Mouse (Mus musculus): ENCODE data around the gene Zfp467. TPM values are rescaled to one million over a fixed set of nuclear protein-coding genes. Genes with fewer than 3 reads are reported as not detected.

Zfp467 gene
- polyA plus RNA-seq, 1 experiment from 2014 or later, result 29.5 TPM

DNA sequence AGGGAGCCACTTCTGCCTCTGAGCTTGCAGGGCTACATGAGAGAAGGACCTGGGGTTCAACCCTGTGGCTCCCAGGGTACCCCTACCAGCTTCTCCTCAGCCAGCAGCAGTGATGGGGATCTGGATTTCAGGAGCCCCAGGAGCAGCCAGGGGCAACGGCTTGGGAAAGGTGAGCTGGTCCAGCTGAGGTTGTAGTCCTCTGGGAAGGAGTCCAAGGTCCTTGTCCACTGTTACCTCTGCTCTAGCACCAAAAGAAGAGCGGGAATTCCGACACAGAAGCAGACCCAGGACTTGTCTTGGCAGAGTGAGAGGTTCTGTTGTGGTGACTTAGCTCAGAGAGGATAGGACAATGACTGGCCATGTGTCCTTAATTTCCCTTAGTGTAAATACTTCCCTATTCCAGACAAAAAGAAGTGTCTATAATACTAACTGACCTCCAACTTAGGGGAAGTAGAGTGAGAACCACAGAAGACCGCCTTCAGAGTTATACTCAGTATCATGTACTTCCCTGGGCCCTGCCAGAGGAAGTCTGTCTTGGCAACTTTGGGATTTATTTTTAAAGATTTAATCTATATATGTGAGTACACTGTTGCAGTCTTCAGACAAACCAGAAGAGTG, 35.8 kb downstream of the Zfp467 start:
- ATAC-seq (ENCODE audit: insufficient number of reproducible peaks, low FRiP score, low TSS enrichment, low read depth), result no peak
- no peaks in the 10 kb centered on the region for H3K27me3 ChIP-seq
- no peak overlapping the region for H3K9ac ChIP-seq
- no peak overlapping the region for H3K4me3 ChIP-seq (replicated peaks)
- WGBS, result 93% methylated on average over 4 of the region's 4 CpGs
- peaks cover 97% of the 10 kb centered on the region for H3K36me3 ChIP-seq
- no peaks in the 10 kb centered on the region for H3K9me3 ChIP-seq (replicated peaks)
- no peaks in the 10 kb centered on the region for H3K4me1 ChIP-seq
- no peak overlapping the region for H3K27ac ChIP-seq (replicated peaks)
- no peak overlapping the region for H3K4me2 ChIP-seq (replicated peaks)

DNA sequence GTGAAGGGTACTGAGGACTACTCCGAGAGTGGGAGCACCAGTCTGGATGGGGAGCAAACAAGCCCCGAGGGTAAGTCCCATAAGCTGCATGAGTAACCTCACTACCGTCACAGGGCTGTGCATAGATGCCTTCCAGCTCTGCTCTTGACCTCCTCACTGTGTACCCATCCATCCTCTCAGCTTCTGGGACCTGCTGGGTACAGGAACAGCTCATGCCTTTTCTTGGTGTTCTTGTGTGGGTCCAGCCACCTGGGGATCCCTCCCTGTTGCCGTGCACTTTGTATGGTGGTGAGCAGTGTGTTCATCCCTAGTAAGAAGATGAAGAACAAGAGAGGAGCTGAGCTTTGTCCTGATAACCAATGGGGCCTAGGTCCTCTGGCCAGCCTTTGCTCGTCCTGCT, 41.6 kb downstream of the Zfp467 start:
- no peak overlapping the region for H3K4me3 ChIP-seq (replicated peaks)
- H3K27me3 ChIP-seq, result no peaks in the 10 kb centered on the region
- H3K27ac ChIP-seq (replicated peaks), result no peak overlapping the region
- H3K4me2 ChIP-seq (replicated peaks), result no peak overlapping the region
- WGBS, result 85% methylated on average over 5 of the region's 5 CpGs
- H3K36me3 ChIP-seq, result peaks cover 54% of the 10 kb centered on the region
- ATAC-seq (ENCODE audit: insufficient number of reproducible peaks, low FRiP score, low TSS enrichment, low read depth), result no peak
- no peaks in the 10 kb centered on the region for H3K9me3 ChIP-seq (replicated peaks)
- 0 out of 2 replicates have a peak, but pooled peaks cover 6% of the 10 kb centered on the region for H3K4me1 ChIP-seq
- no peak overlapping the region for H3K9ac ChIP-seq

DNA sequence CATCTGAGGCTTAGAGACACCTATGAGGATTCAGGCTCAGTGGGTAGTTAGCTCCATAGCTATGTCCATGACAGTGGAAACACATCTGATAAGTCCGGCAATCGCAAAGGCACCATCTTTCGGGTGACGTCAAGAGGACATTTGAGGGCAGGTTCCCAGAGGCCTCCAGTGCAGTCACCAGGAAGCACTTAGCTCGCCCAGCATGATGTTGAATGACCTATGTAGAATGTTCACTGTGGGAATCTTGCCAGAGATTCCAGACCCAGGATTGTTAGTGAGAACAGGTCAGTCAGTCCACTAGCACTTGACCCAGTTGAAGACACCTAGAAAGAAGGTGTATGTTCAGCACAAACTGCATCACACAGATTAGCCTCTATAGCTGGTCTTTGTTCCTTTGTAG, 45.7 kb downstream of the Zfp467 start:
- WGBS, result 95% methylated on average over 5 of the region's 5 CpGs
- H3K9me3 ChIP-seq (replicated peaks), result no peaks in the 10 kb centered on the region

DNA sequence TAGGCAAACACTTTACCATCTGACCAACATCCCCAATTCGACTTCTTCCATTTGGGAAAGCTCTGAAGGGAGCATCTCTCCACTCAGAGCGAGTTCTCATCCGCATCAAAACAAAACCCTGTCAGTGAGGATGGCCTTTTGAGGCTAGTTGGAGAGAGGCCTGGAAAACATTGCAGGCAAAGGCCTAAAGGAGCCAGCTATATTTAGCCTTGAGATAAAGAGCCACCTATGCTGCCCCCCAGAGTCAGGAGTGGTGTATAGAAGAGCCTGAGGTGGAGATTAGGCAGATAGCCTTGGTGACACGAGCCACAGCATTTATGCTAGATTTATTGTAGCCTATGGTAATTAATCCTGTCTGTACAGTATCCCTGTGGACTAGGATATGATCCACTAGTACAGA, 48.3 kb downstream of the Zfp467 start:
- WGBS, result 67% methylated on average over 4 of the region's 4 CpGs
- no peak overlapping the region for H3K4me2 ChIP-seq (replicated peaks)
- no peak for ATAC-seq (ENCODE audit: insufficient number of reproducible peaks, low FRiP score, low TSS enrichment, low read depth)
- H3K4me3 ChIP-seq (replicated peaks), result no peak overlapping the region
- no peaks in the 10 kb centered on the region for H3K27me3 ChIP-seq
- peaks cover 29% of the 10 kb centered on the region for H3K4me1 ChIP-seq
- H3K27ac ChIP-seq (replicated peaks), result no peak overlapping the region
- H3K9ac ChIP-seq, result no peak overlapping the region
- no peaks in the 10 kb centered on the region for H3K9me3 ChIP-seq (replicated peaks)
- no peaks in the 10 kb centered on the region for H3K36me3 ChIP-seq

More for the DNA sequence above, 45.7 kb downstream of the Zfp467 start:
- no peak overlapping the region for H3K4me2 ChIP-seq (replicated peaks)
- H3K4me1 ChIP-seq, result peaks cover 28% of the 10 kb centered on the region
- H3K9ac ChIP-seq, result no peak overlapping the region
- ATAC-seq (ENCODE audit: insufficient number of reproducible peaks, low FRiP score, low TSS enrichment, low read depth), result no peak
- no peak overlapping the region for H3K4me3 ChIP-seq (replicated peaks)
- no peaks in the 10 kb centered on the region for H3K27me3 ChIP-seq
- no peak overlapping the region for H3K27ac ChIP-seq (replicated peaks)
- H3K36me3 ChIP-seq, result peaks cover 14% of the 10 kb centered on the region

DNA sequence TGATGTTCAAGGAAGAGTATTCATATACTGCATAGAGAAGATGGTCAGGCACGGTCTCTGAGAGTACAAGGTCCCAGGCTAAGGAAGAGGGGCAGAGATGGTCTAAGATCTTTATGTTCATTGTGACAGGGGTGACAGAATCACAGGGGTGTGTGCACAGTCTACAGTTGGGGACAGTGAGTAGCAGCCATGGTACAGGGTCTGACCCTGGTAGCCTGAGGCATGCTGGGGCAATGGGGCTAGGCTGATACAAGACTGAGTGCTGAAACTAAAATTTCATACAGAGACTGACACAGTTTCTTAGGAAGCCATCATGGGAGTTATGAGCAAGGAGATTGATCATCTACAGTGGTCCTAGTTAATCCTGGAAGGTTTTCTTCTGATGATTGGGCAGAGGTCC, 48.9 kb downstream of the Zfp467 start:
- peak overlapping the region; percentile 87; the same call in 1 of the 2 replicates for H3K4me3 ChIP-seq (replicated peaks)
- 100% methylated on average over 1 of the region's 1 CpGs for WGBS

GRCm38 (mm10) chr6:48396008-48396595, 49.5 kb downstream of the Zfp467 start:
- ATAC-seq (ENCODE audit: insufficient number of reproducible peaks, low FRiP score, low TSS enrichment, low read depth), result no peak
- Histone ChIP-seq H3K9ac (peak overlapping the region; percentile 78), H3K4me2 (replicated peaks) (peak overlapping the region; percentile 76), H3K36me3 (no peaks in the 10 kb centered on the region), H3K27me3 (no peaks in the 10 kb centered on the region), H3K4me1 (peaks cover 29% of the 10 kb centered on the region), H3K9me3 (replicated peaks) (no peaks in the 10 kb centered on the region), H3K4me3 (replicated peaks) (peak overlapping the region; percentile 87), H3K27ac (replicated peaks) (peak overlapping the region; percentile 68)
- WGBS, result 26% methylated on average over 15 of the region's 15 CpGs

More for the DNA sequence above, 48.9 kb downstream of the Zfp467 start:
- Histone ChIP-seq H3K36me3 (no peaks in the 10 kb centered on the region), H3K27ac (replicated peaks) (no peak overlapping the region), H3K4me1 (peaks cover 29% of the 10 kb centered on the region), H3K9ac (no peak overlapping the region), H3K4me2 (replicated peaks) (peak overlapping the region; percentile 76), H3K9me3 (replicated peaks) (no peaks in the 10 kb centered on the region), H3K27me3 (no peaks in the 10 kb centered on the region)
- ATAC-seq (ENCODE audit: insufficient number of reproducible peaks, low FRiP score, low TSS enrichment, low read depth), result no peak

DNA sequence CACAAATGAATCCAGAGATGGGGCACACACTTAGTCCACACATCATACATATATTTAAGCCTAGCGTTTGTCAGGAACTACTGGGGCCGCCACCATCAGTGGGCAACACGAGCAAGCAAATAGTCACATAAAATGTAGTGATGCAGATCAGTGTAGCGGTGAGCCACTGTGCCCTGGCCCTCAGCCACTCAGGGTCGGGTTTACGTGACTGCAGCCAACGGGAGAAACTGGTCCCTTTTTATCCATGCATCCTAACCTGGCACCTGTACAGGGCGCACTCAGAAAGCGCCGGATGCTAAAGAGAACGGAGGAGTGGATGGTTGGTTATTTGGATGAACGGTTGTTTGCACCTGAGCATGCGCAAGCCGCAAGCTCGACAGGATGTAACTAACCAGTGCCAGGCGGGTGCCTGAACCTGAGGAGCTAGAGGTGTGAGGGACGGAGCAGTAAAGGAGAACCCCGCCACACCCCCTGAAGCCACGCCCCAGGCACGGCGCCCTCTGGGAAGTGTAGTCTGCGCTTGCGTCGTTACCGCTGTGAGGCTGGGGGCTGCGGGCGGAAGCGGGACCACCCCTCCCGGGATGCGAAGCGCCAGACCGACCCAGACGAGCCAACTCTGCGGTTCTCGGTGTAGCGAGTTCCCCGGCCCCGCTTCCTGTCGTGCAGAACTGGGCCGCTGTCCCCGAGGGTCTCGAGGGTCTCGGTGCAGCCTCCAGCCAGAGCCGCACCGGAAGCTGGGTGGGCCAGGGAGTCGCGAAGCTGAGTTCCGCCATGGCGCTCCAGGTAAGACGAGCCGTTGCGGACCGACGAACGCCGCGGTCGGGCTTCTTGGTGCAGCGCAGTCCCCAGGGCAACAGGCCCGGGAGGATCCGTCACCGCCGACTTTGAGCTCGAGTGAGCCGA, 50.3 kb downstream of the Zfp467 start, which contains the start of gene Krba1:
TSS of gene Krba1 (plus strand) at position 482 of the 903 bp plus-strand sequence.
- Histone ChIP-seq H3K9me3 (replicated peaks) (no peaks in the 10 kb centered on the region), H3K36me3 (no peaks in the 10 kb centered on the region), H3K27ac (replicated peaks) (peak within 1 kb of the TSS; percentile 68), H3K4me1 (peaks cover 23% of the 10 kb centered on the region), H3K9ac (peak within 1 kb of the TSS; percentile 78), H3K4me2 (replicated peaks) (peak within 1 kb of the TSS; percentile 76), H3K27me3 (no peaks in the 10 kb centered on the region), H3K4me3 (replicated peaks) (peak within 1 kb of the TSS; percentile 87)
- peak; percentile 91 for ATAC-seq (ENCODE audit: insufficient number of reproducible peaks, low FRiP score, low TSS enrichment, low read depth)
- 2% methylated on average over 65 of the region's 65 CpGs for WGBS

DNA sequence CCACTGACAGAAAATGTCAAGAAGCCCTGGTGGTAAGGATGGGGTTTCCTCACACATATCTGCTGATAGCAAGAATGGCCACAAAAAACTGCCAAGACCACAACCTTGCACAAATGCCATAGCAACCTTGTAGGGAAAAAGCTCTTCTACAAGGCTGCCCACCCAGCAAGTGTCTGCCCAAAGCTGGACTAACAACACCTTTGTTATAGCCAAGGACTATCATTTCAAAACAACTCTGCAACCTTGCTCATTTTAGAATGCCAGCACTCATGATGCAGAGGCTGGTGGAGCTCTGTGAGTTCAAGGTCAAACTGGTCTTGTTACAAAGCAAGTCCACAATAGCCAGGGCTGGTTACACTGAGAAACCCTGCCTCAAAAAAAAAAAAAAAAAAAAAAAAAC, 51.8 kb downstream of the Zfp467 start:
- H3K9ac ChIP-seq, result no peak overlapping the region

GRCm38 (mm10) chr6:48388221-48388620, 57.4 kb downstream of the Zfp467 start:
- H3K36me3 ChIP-seq, result no peaks in the 10 kb centered on the region
- no peak overlapping the region for H3K4me2 ChIP-seq (replicated peaks)
- H3K9me3 ChIP-seq (replicated peaks), result no peaks in the 10 kb centered on the region
- no peaks in the 10 kb centered on the region for H3K4me1 ChIP-seq
- H3K9ac ChIP-seq, result no peak overlapping the region
- H3K4me3 ChIP-seq (replicated peaks), result no peak overlapping the region
- ATAC-seq (ENCODE audit: insufficient number of reproducible peaks, low FRiP score, low TSS enrichment, low read depth), result no peak
- H3K27me3 ChIP-seq, result no peaks in the 10 kb centered on the region
- WGBS, result 58% methylated on average over 3 of the region's 3 CpGs
- no peak overlapping the region for H3K27ac ChIP-seq (replicated peaks)

More for the DNA sequence above, 51.8 kb downstream of the Zfp467 start:
- Histone ChIP-seq H3K27ac (replicated peaks) (no peak overlapping the region), H3K27me3 (no peaks in the 10 kb centered on the region), H3K4me2 (replicated peaks) (no peak overlapping the region), H3K4me3 (replicated peaks) (no peak overlapping the region), H3K36me3 (no peaks in the 10 kb centered on the region), H3K4me1 (peaks cover 23% of the 10 kb centered on the region), H3K9me3 (replicated peaks) (no peaks in the 10 kb centered on the region)
- no peak for ATAC-seq (ENCODE audit: insufficient number of reproducible peaks, low FRiP score, low TSS enrichment, low read depth)

Measured in embryonic facial prominence, embryonic 15.5 days (tissue).